12 mouse cellular contexts compared by ENCODE assay signal in genomic region chr6:52245757-52246142, GRCm38 (mm10). TPM values are rescaled to one million over a fixed set of nuclear protein-coding genes. Genes with fewer than 3 reads are reported as not detected.
DNase-seq lines count a peak whose midpoint lies in the region; ATAC-seq and TF ChIP-seq lines count a peak whose summit lies in the region.
"Had no signal": no experiment of that assay in that cellular context is flagged by ENCODE, and none has a peak within 500 bp of the region (broad histone marks: within the 10 kb centered on the region; RNA-seq: fewer than 3 reads in every experiment).

TSS of gene Hoxa11 (minus strand) at chr6:52245810.

- no peak within 1 kb of the TSS for H3K27ac ChIP-seq in heart, embryonic 16.5 days (ENCODE audit: low read length)
- H3K27ac ChIP-seq in limb, embryonic 14.5 days (replicated peaks; ENCODE audit: low read depth, low read length), result peak within 1 kb of the TSS; percentile 98
- no peak within 1 kb of the TSS for H3K27ac ChIP-seq in hindbrain, postnatal 0 days
- H3K27ac ChIP-seq: left cerebral cortex, adult 2 months; midbrain, embryonic 10.5 days had no signal

- intact Hi-C loops in heart, postnatal 36 days (cut with DNase I), result loop anchor here (5.0 kb wide), 1 partner anchor 1063 kb away; no protein-coding TSS in a partner anchor

- no peaks in the 10 kb centered on the region for H3K9me3 ChIP-seq in heart, embryonic 16.5 days (replicated peaks; ENCODE audit: control insufficient read depth, low read length)
- peaks cover 2% of the 10 kb centered on the region; the same call in 1 of the 2 replicates for H3K9me3 ChIP-seq in E14TG2a.4 (ENCODE audit: low read length)
- no peaks in the 10 kb centered on the region for H3K9me3 ChIP-seq in limb, embryonic 14.5 days (ENCODE audit: control insufficient read depth, low read length)
- no peaks in the 10 kb centered on the region for H3K9me3 ChIP-seq in hindbrain, postnatal 0 days (ENCODE audit: low read length)
- H3K9me3 ChIP-seq: midbrain, embryonic 10.5 days had no signal

- H3K36me3 ChIP-seq in heart, embryonic 16.5 days (ENCODE audit: control insufficient read depth, insufficient read depth), result no peaks in the 10 kb centered on the region
- no peaks in the 10 kb centered on the region for H3K36me3 ChIP-seq in E14TG2a.4 (ENCODE audit: insufficient read depth, low read length)
- H3K36me3 ChIP-seq in limb, embryonic 14.5 days (ENCODE audit: control insufficient read depth, insufficient read depth, low read length), result peaks cover 20% of the 10 kb centered on the region
- no peaks in the 10 kb centered on the region for H3K36me3 ChIP-seq in hindbrain, postnatal 0 days (ENCODE audit: insufficient read depth, low read length)
- H3K36me3 ChIP-seq: midbrain, embryonic 10.5 days had no signal

- WGBS in heart, embryonic 16.5 days, result 2% methylated on average over 20 of the region's 20 CpGs
- under 1% methylated on average over 20 of the region's 20 CpGs for WGBS in limb, embryonic 14.5 days
- WGBS in hindbrain, postnatal 0 days, result 1% methylated on average over 20 of the region's 20 CpGs

- TF ChIP-seq CTCF in E14TG2a.4 (conservative IDR thresholded peaks at IDR 0.05; ENCODE audit: low read length), result no peak
- no peak for TF ChIP-seq CTCF in hindbrain, postnatal 0 days (IDR thresholded peaks at IDR 0.05; ENCODE audit: low read depth)

- peaks cover 97% of the 10 kb centered on the region for H3K27me3 ChIP-seq in heart, embryonic 16.5 days (ENCODE audit: control insufficient read depth, insufficient read depth, low read length)
- H3K27me3 ChIP-seq in E14TG2a.4 (ENCODE audit: insufficient read depth, low read length), result peaks cover 98% of the 10 kb centered on the region
- H3K27me3 ChIP-seq in limb, embryonic 14.5 days (ENCODE audit: control insufficient read depth, insufficient read depth, low read length), result no peaks in the 10 kb centered on the region
- H3K27me3 ChIP-seq in hindbrain, postnatal 0 days (ENCODE audit: insufficient read depth, low read length), result peaks cover 97% of the 10 kb centered on the region

- peak within 1 kb of the TSS; percentile 30; the same call in 1 of the 2 replicates for H3K4me2 ChIP-seq in heart, embryonic 16.5 days (ENCODE audit: low read depth, low read length)
- H3K4me2 ChIP-seq in limb, embryonic 14.5 days (replicated peaks; ENCODE audit: low read depth, low read length, severe bottlenecking), result peak within 1 kb of the TSS; percentile 96
- H3K4me2 ChIP-seq in hindbrain, postnatal 0 days (ENCODE audit: low read depth, low read length), result no peak within 1 kb of the TSS

- no peak for TF ChIP-seq POLR2A in limb, embryonic 14.5 days (IDR thresholded peaks at IDR 0.05; ENCODE audit: borderline replicate concordance, extremely low read depth, insufficient read depth, insufficient read length)

- no peak for DNase-seq in heart, postnatal 36 days
- peak; percentile 82 for DNase-seq in limb, embryonic 14.5 days (ENCODE audit: low spot score)
- DNase-seq in hindbrain, postnatal 0 days (ENCODE audit: low spot score), result no peak
- DNase-seq in layer of hippocampus, postnatal 10 days (ENCODE audit: low spot score in 2 of 2), result no peak
- DNase-seq: thymus, postnatal 25 days had no signal

- no peak for ATAC-seq in heart, embryonic 16.5 days (replicated peaks; ENCODE audit: extremely low read depth, insufficient read depth, low FRiP score)
- peak; percentile 15; the same call in 1 of the 2 replicates for ATAC-seq in granulocyte monocyte progenitor cell, adult 5-6 weeks (replicated peaks; ENCODE audit: poor library complexity, severe bottlenecking)
- ATAC-seq in limb, embryonic 14.5 days (ENCODE audit: low FRiP score, low read depth), result peak; percentile 64
- ATAC-seq in hindbrain, postnatal 0 days, result no peak
- no peak for ATAC-seq in activated CD4-positive, CD25-positive, alpha-beta regulatory T cell, adult 4 months

- H3K9ac ChIP-seq in heart, embryonic 16.5 days (ENCODE audit: low read length), result no peak within 1 kb of the TSS
- H3K9ac ChIP-seq in limb, embryonic 14.5 days (ENCODE audit: low read depth, low read length, severe bottlenecking), result peak within 1 kb of the TSS; percentile 98
- H3K9ac ChIP-seq in hindbrain, postnatal 0 days (replicated peaks; ENCODE audit: low read length), result no peak within 1 kb of the TSS

- H3K4me3 ChIP-seq in heart, embryonic 16.5 days (ENCODE audit: low read length), result no peak within 1 kb of the TSS
- H3K4me3 ChIP-seq in E14TG2a.4 (replicated peaks; ENCODE audit: low read length), result peak within 1 kb of the TSS; percentile 44
- peak within 1 kb of the TSS; percentile 90 for H3K4me3 ChIP-seq in limb, embryonic 14.5 days (replicated peaks; ENCODE audit: low read length)
- H3K4me3 ChIP-seq in hindbrain, postnatal 0 days (ENCODE audit: low read length), result no peak within 1 kb of the TSS; the same call in 1 of the 2 replicates
- H3K4me3 ChIP-seq: left cerebral cortex, adult 2 months; midbrain, embryonic 10.5 days had no signal

- 0 out of 2 replicates have a peak, but pooled peaks cover 3% of the 10 kb centered on the region for H3K4me1 ChIP-seq in heart, embryonic 16.5 days (ENCODE audit: control insufficient read depth, insufficient read depth, low read length)
- peaks cover 76% of the 10 kb centered on the region for H3K4me1 ChIP-seq in E14TG2a.4 (replicated peaks; ENCODE audit: low read depth, low read length)
- peaks cover 33% of the 10 kb centered on the region for H3K4me1 ChIP-seq in limb, embryonic 14.5 days (ENCODE audit: control insufficient read depth, insufficient read depth, low read length)
- H3K4me1 ChIP-seq in hindbrain, postnatal 0 days (ENCODE audit: insufficient read depth, low read length), result no peaks in the 10 kb centered on the region

RNA-seq across cellular contexts. Expression of gene Hoxa11, which starts in this region (rescaled TPM):
- polyA plus RNA-seq in heart, embryonic 16.5 days (2015; fragmentation: Nextera tagmentation; extraction: Ambion mirVana), result not detected in 2 replicates
- total RNA-seq in heart, postnatal 36 days (2021), result not detected
- not detected in 2 replicates for total RNA-seq in granulocyte monocyte progenitor cell, adult 5-6 weeks (2014; fragmentation: Nextera tagmentation)
- not detected in 2 replicates for total RNA-seq in granulocyte monocyte progenitor cell, adult 5-6 weeks (2017)
- 32.6 and 41.2 TPM in 2 replicates for polyA plus RNA-seq in limb, embryonic 14.5 days (2012; rRNA removed)
- polyA plus RNA-seq in limb, embryonic 14.5 days (2014; fragmentation: Nextera tagmentation; extraction: Ambion mirVana), result 31.1 and 39.0 TPM in 2 replicates
- not detected in 2 replicates for total RNA-seq in hindbrain, postnatal 0 days (2014; rRNA removed)
- polyA plus RNA-seq in hindbrain, postnatal 0 days (2015; fragmentation: Nextera tagmentation; extraction: Ambion mirVana), result not detected in 2 replicates
- polyA plus RNA-seq in activated CD4-positive, CD25-positive, alpha-beta regulatory T cell, adult 4 months (2017; shearing (Covaris generic)), result not detected
- not detected for total RNA-seq in layer of hippocampus, postnatal 10 days (2021)
- total RNA-seq: left cerebral cortex, adult 2 months had no signal
- polyA plus RNA-seq: brain, embryonic 14.5 days; midbrain, embryonic 10.5 days had no signal

Comparison
In these comparisons a context has a peak if more than half of its experiments do, and no peak if none do; other contexts are left out.
1. RNA of gene Hoxa11 (polyA plus RNA-seq): 31.1 to 41.2 TPM in limb, embryonic 14.5 days; not detected in heart, embryonic 16.5 days, not detected in hindbrain, postnatal 0 days and not detected in activated CD4-positive, CD25-positive, alpha-beta regulatory T cell, adult 4 months; every median in the first group is over 10 times any median in the second.
2. Peak in ATAC-seq in granulocyte monocyte progenitor cell, adult 5-6 weeks; RNA of the gene not detected or under 1 TPM.
3. H3K4me3 ChIP-seq: peak in E14TG2a.4 (single experiment) and limb, embryonic 14.5 days (single experiment); none in heart, embryonic 16.5 days (single experiment) and hindbrain, postnatal 0 days (single experiment).